Mouse (Mus musculus) layer of hippocampus, postnatal 14 days (tissue): ENCODE measurements around the gene Vipr1. TPM values are rescaled to one million over a fixed set of nuclear protein-coding genes. Genes with fewer than 3 reads are reported as not detected.
A peak's percentile ranks its signal among the peaks of the same experiment; 100 is the strongest.

Experiments used
- DNase-seq, 2 experiments: peaks; one replicate each; pipeline ENCODE4 v3.0.0; 2021 to 2022; ENCODE audit warnings: low spot score in 2 of 2, mixed read lengths in 1 of 2
- total RNA-seq, 2 experiments: library from RNA; stranded (reverse); gene quantifications; 2 replicates each; pipeline ENCODE4 v1.2.3; 2021

Vipr1 gene
- total RNA-seq, 2 experiments from 2014 or later: 10.6 TPM

GRCm38 (mm10) chr9:121717048-121717447, 74.5 kb downstream of the Vipr1 start:
- no peak for DNase-seq

- no peak for DNase-seq
Observed at GRCm38 (mm10) chr9:121718070-121718705, 75.7 kb downstream of the Vipr1 start.

- DNase-seq: peak; percentile 96 to 98
Observed at GRCm38 (mm10) chr9:121718792-121719318, 76.3 kb downstream of the Vipr1 start, which contains the start of gene Nktr. TSS of gene Nktr (plus strand) at chr9:121719169.

GRCm38 (mm10) chr9:121719347-121720331, 77.1 kb downstream of the Vipr1 start:
- DNase-seq: no peak

Other genes starting within 250 kb of the Vipr1 start
- gene Cck, start 147.0 kb upstream of the Vipr1 start, total RNA-seq: 100 to 1,000 TPM; 541 to 561 TPM
- gene Lyzl4, start 620 bp upstream of the Vipr1 start, total RNA-seq: 1 to 10 TPM in 1 of 2 experiments, under 1 TPM in 1; 0.69 to 1.3 TPM
- gene Sec22c, start 62.8 kb downstream of the Vipr1 start, total RNA-seq: 10 to 100 TPM; 26.4 to 28.7 TPM
- 10 to 100 TPM; 83.1 to 92.6 TPM for gene Ss18l2, start 67.6 kb downstream of the Vipr1 start, total RNA-seq
- 100 to 1,000 TPM; 105 to 121 TPM for gene Nktr, start 76.5 kb downstream of the Vipr1 start, total RNA-seq
- 100 to 1,000 TPM; 105 to 107 TPM for gene Zfp651, start 116.6 kb downstream of the Vipr1 start, total RNA-seq
- 1 to 10 TPM; 3.2 to 4.3 TPM for gene Klhl40, start 134.9 kb downstream of the Vipr1 start, total RNA-seq
- 1 to 10 TPM; 7.5 to 8.3 TPM for gene Hhatl, start 149.8 kb downstream of the Vipr1 start, total RNA-seq
- 1 to 10 TPM; 8.3 to 9.4 TPM for gene Ccdc13, start 196.7 kb downstream of the Vipr1 start, total RNA-seq
- 100 to 1,000 TPM in 1 of 2 experiments, 10 to 100 TPM in 1; 96.5 to 101 TPM for gene Higd1a, start 215.6 kb downstream of the Vipr1 start, total RNA-seq